Mouse (Mus musculus) cortical plate, adult 2 months (tissue): ENCODE data around the gene Cd93.

Source experiments
- CTCF ChIP-seq: fragments of 200-500 bp; IDR thresholded peaks from 2 replicates; pipeline ENCODE4 v1.5.1; 2011; ENCODE audit warnings: mild to moderate bottlenecking, control low read depth, low read length; ENCODE audit not compliant: insufficient read depth; ENCODE audit errors: extremely low read depth
- POLR2A ChIP-seq: fragments of 200-500 bp; IDR thresholded peaks from 2 replicates; pipeline ENCODE4 v1.6.1; 2011; ENCODE audit warnings: mild to moderate bottlenecking, low read length, control low read depth; ENCODE audit not compliant: insufficient read depth; ENCODE audit errors: extremely low read depth

DNA sequence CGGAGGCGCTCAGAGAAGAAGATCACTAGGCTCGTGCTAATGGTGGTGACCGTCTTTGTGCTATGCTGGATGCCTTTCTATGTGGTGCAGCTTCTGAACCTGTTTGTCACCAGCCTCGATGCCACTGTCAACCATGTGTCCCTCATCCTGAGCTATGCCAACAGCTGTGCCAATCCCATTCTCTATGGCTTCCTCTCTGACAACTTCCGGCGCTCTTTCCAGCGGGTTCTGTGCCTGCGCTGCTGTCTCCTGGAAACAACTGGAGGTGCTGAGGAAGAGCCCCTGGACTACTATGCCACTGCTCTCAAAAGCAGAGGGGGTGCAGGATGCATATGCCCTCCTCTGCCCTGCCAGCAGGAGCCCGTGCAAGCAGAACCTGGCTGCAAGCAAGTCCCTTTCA, 47.2 kb downstream of the Cd93 start:
- TF ChIP-seq CTCF (no peak), POLR2A (peak; percentile 46; the same call in 1 of the 2 replicates)
